Mouse (Mus musculus) adrenal gland, adult 18-20 months (tissue): ENCODE measurements around the gene 1520401A03Rik. TPM values are rescaled to one million over a fixed set of nuclear protein-coding genes. Genes with fewer than 3 reads are reported as not detected.
"Not testable (repeated sequence)": the region's sequence is repeated elsewhere in the genome, so short reads cannot be mapped to it uniquely, and the experiment has no call there.

Experiments used
- DNase-seq, 2 experiments: peaks; one replicate each; pipeline ENCODE4 v3.0.0; 2021 to 2022; ENCODE audit warnings: low spot score in 2 of 2
- long read RNA-seq, 2 experiments: library from polyadenylated mRNA; stranded (forward); transcript quantifications; one replicate each; pipeline ENCODE4 v2.0.0; 2021
- total RNA-seq, 2 experiments: library from RNA; stranded (reverse); gene quantifications; 1 replicate in 1 of 2; 2 replicates in 1 of 2; pipeline ENCODE4 v1.2.3; 2021

The 1520401A03Rik gene
- total RNA-seq, result 1 to 10 TPM; 2.2 to 6.7 TPM
- long read RNA-seq, experiment 1, partial matches to known transcripts, result 1 of 12 reads
- long read RNA-seq, experiment 1, other reads (novel, unspliced or antisense), result 11 of 12 reads
- long read RNA-seq, experiment 2, partial matches to known transcripts, result 3 of 16 reads
- long read RNA-seq, experiment 2, other reads (novel, unspliced or antisense), result 13 of 16 reads

- no peak for DNase-seq
Observed at GRCm38 (mm10) chr17:23722376-23723125, at the start of gene 1520401A03Rik. Gene 1520401A03Rik, minus strand, starts transcription at chr17:23722783.

GRCm38 (mm10) chr17:23772219-23772556 lies 49.6 kb upstream of the 1520401A03Rik start:
- DNase-seq, result not testable (repeated sequence)

GRCm38 (mm10) chr17:23771284-23772218 lies 49.0 kb upstream of the 1520401A03Rik start, which contains the start of gene Flywch1:
Gene Flywch1, minus strand, starts transcription at chr17:23771602.
- DNase-seq, result peak; percentile 96

GRCm38 (mm10) chr17:23770896-23771283 lies 48.3 kb upstream of the 1520401A03Rik start:
- no peak for DNase-seq

- no peak for DNase-seq
Observed at GRCm38 (mm10) chr17:23770493-23770892, 47.9 kb upstream of the 1520401A03Rik start.

GRCm38 (mm10) chr17:23762976-23763375 lies 40.4 kb upstream of the 1520401A03Rik start:
- no peak for DNase-seq

- no peak for DNase-seq
Observed at GRCm38 (mm10) chr17:23761155-23761554, 38.6 kb upstream of the 1520401A03Rik start.

GRCm38 (mm10) chr17:23760231-23760630 lies 37.6 kb upstream of the 1520401A03Rik start:
- DNase-seq, result no peak

GRCm38 (mm10) chr17:23758801-23759200 lies 36.2 kb upstream of the 1520401A03Rik start:
- no peak for DNase-seq

GRCm38 (mm10) chr17:23757581-23757980 lies 35.0 kb upstream of the 1520401A03Rik start:
- DNase-seq, result no peak

- DNase-seq, result no peak
Observed at GRCm38 (mm10) chr17:23755689-23756088, 33.1 kb upstream of the 1520401A03Rik start.

- peak in 1 of 2 experiments; percentile 22 for DNase-seq
Observed at GRCm38 (mm10) chr17:23749400-23750191, 27.0 kb upstream of the 1520401A03Rik start.

GRCm38 (mm10) chr17:23748631-23749391 lies 26.2 kb upstream of the 1520401A03Rik start:
- DNase-seq, result peak; percentile 57 to 75

- no peak for DNase-seq
Observed at GRCm38 (mm10) chr17:23748026-23748425, 25.4 kb upstream of the 1520401A03Rik start.

GRCm38 (mm10) chr17:23747471-23747870 lies 24.9 kb upstream of the 1520401A03Rik start:
- no peak for DNase-seq

GRCm38 (mm10) chr17:23746767-23747166 lies 24.2 kb upstream of the 1520401A03Rik start:
- DNase-seq, result no peak

GRCm38 (mm10) chr17:23746311-23746710 lies 23.7 kb upstream of the 1520401A03Rik start:
- no peak for DNase-seq

- DNase-seq, result no peak
Observed at GRCm38 (mm10) chr17:23745301-23746251, 23.0 kb upstream of the 1520401A03Rik start, which contains the start of gene Kremen2. Gene Kremen2, minus strand, starts transcription at chr17:23745833.

- DNase-seq, result no peak
Observed at GRCm38 (mm10) chr17:23744651-23745050, 22.1 kb upstream of the 1520401A03Rik start.
